Mouse (Mus musculus) embryonic facial prominence, embryonic 14.5 days (tissue): ENCODE measurements around the gene Erg. TPM values are rescaled to one million over a fixed set of nuclear protein-coding genes. Genes with fewer than 3 reads are reported as not detected.

Source experiments
- ATAC-seq: fragments of 200-750 bp; cut with Nextera tagmentation; 2 replicates; pipeline ENCODE4 v1.8.0; 2017; ENCODE audit warnings: low read depth, moderate number of reproducible peaks, moderate TSS enrichment
- DNase-seq: peaks from one replicate; pipeline ENCODE4 v3.0.0-alpha.2; 2015; ENCODE audit warnings: low spot score
- H3K27ac ChIP-seq: fragments of 300-500 bp; sonication (generic); replicated peaks from 2 replicates; pipeline ENCODE4 v1.5.1; 2014; ENCODE audit warnings: low read depth, mild to moderate bottlenecking, low read length, moderate library complexity
- H3K27me3 ChIP-seq: fragments of 300-500 bp; sonication (generic); replicated peaks from 2 replicates; pipeline ENCODE4 v1.6.1; 2014; ENCODE audit warnings: low read length; ENCODE audit not compliant: control insufficient read depth, insufficient read depth
- H3K36me3 ChIP-seq: fragments of 300-500 bp; sonication (generic); 2 replicates; pipeline ENCODE4 v1.6.1; 2014; ENCODE audit warnings: low read length, mixed read lengths; ENCODE audit not compliant: control insufficient read depth, insufficient read depth
- H3K4me1 ChIP-seq: fragments of 300-500 bp; sonication (generic); 2 replicates; pipeline ENCODE4 v1.6.1; 2014; ENCODE audit warnings: antibody characterized with exemption, low read length; ENCODE audit not compliant: control insufficient read depth, insufficient read depth
- H3K4me2 ChIP-seq: fragments of 300-500 bp; sonication (generic); 2 replicates; pipeline ENCODE4 v1.6.1; 2014; ENCODE audit warnings: low read depth, mild to moderate bottlenecking, low read length, moderate library complexity, mixed read lengths
- H3K4me3 ChIP-seq: fragments of 300-500 bp; sonication (generic); 2 replicates; pipeline ENCODE4 v1.5.1; 2014; ENCODE audit warnings: low read depth, mild to moderate bottlenecking, low read length
- H3K9ac ChIP-seq: fragments of 300-500 bp; sonication (generic); 2 replicates; pipeline ENCODE4 v1.6.1; 2014; ENCODE audit warnings: low read depth, mild to moderate bottlenecking, low read length, moderate library complexity, mixed read lengths
- H3K9me3 ChIP-seq: fragments of 300-500 bp; sonication (generic); 2 replicates; pipeline ENCODE4 v1.6.1; 2016; ENCODE audit warnings: low read length; ENCODE audit not compliant: control insufficient read depth
- WGBS: fragments of 180-500 bp; shearing (Covaris S2); extraction: QIAGEN DNeasy Blood & Tissue Kit; methylation state at CpG from one replicate; pipeline ENCODE4 v1.1.7; 2014; 5-methylcytosine and 5-hydroxymethylcytosine counted together
- polyA plus RNA-seq: library from polyadenylated mRNA; unstranded; fragments of >200 nt; fragmentation: Nextera tagmentation; extraction: Ambion mirVana; gene quantifications from 2 replicates; pipeline ENCODE4 v1.2.1, GENCODE M21; 2014

Gene Erg
- polyA plus RNA-seq, 1 experiment from 2014 or later: 8.4 TPM

DNA sequence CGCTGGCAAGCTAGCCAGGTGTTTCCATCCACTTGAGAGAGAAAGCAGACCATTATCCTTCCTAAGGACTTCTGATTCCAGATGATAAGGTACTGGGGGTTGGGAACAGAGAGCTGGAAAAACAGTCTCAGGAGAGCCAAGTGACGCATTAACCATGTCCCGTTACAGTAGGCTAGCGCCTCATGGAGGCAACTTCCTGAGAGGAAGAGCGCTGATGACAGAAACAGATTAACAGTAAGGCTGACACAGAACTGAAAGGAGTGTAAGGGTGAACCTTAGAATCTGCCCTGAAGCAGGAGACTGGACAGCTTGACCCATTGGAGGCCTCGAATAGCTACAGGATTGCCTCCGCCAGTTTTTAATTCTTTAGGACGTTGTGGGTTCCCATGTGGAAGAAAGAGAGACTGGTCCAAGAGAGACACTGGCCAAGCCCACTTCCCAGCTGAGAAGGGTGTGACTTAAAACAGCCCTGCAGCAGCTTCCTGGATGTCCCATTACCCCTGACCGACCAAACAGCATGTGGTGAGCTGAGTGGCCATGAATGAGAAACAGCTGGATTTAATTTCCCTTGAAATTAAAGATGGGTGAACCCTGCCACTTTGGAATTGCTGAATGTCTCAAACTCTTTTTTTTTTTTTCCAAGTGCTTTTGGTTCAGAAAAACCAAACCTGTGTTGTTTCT, 264.3 kb downstream of the Erg start:
- peaks cover 4% of the 10 kb centered on the region; the same call in 1 of the 2 replicates for H3K4me1 ChIP-seq
- ATAC-seq: peak; percentile 68; the same call in 1 of the 2 replicates
- no peak overlapping the region for H3K4me3 ChIP-seq
- DNase-seq: peak; percentile 81
- 36% methylated on average over 9 of the region's 9 CpGs for WGBS
- no peaks in the 10 kb centered on the region for H3K27me3 ChIP-seq
- H3K36me3 ChIP-seq: no peaks in the 10 kb centered on the region
- no peak overlapping the region for H3K9ac ChIP-seq
- H3K27ac ChIP-seq: no peak overlapping the region; the same call in 1 of the 2 replicates
- no peak overlapping the region for H3K4me2 ChIP-seq
- H3K9me3 ChIP-seq: no peaks in the 10 kb centered on the region

Other genes starting within 250 kb of the Erg start
- 55.7 and 56.8 TPM in 2 replicates for gene Ets2, start 115.5 kb upstream of the Erg start, polyA plus RNA-seq